Mouse (Mus musculus) cerebellum, adult 2 months (tissue): ENCODE results near the gene A130010J15Rik. TPM values are rescaled to one million over a fixed set of nuclear protein-coding genes. Genes with fewer than 3 reads are reported as not detected.

Source experiments
- DNase-seq, 2 experiments: peaks; one replicate each; pipeline ENCODE4 v3.0.0; 2021
- H3K27ac ChIP-seq: fragments of 200-500 bp; 2 replicates; pipeline ENCODE4 v1.5.1; 2012; ENCODE audit warnings: low read length, control low read depth, inconsistent platforms; ENCODE audit not compliant: insufficient read depth
- H3K27me3 ChIP-seq: fragments of 200-500 bp; 2 replicates; pipeline ENCODE4 v1.6.1; 2012; ENCODE audit warnings: inconsistent platforms, mild to moderate bottlenecking, low read length, moderate library complexity; ENCODE audit not compliant: control insufficient read depth, insufficient read depth
- H3K4me1 ChIP-seq: fragments of 200-500 bp; 2 replicates; pipeline ENCODE4 v1.6.1; 2011; ENCODE audit warnings: low read length; ENCODE audit not compliant: control insufficient read depth, insufficient read depth
- H3K4me3 ChIP-seq: fragments of 200-500 bp; replicated peaks from 2 replicates; pipeline ENCODE3; 2011; ENCODE audit warnings: mild to moderate bottlenecking, low read depth, low read length, control low read depth; ENCODE audit not compliant: insufficient read depth
- CTCF ChIP-seq: fragments of 200-500 bp; IDR thresholded peaks from 2 replicates; pipeline ENCODE4 v1.5.1; 2011; ENCODE audit warnings: low read depth, mild to moderate bottlenecking, control low read depth, low read length, moderate library complexity, borderline replicate concordance; ENCODE audit not compliant: insufficient read depth
- POLR2A ChIP-seq: fragments of 200-500 bp; IDR thresholded peaks from 2 replicates; pipeline ENCODE4 v1.6.1; 2011; ENCODE audit warnings: low read length, control low read depth, borderline replicate concordance; ENCODE audit not compliant: insufficient read depth
- WGBS: fragments of 180-500 bp; shearing (Covaris S2); methylation state at CpG from one replicate; pipeline ENCODE4 v1.1.7; 2018; 5-methylcytosine and 5-hydroxymethylcytosine counted together
- polyA plus RNA-seq: library from polyadenylated mRNA; depleted of rRNA; stranded (reverse); fragments of >200 nt; gene quantifications from 2 replicates; pipeline ENCODE4 v1.2.3, GENCODE M21; 2012; rRNA removed

Gene A130010J15Rik
- polyA plus RNA-seq: 4.0 and 4.3 TPM in 2 replicates

GRCm38 (mm10) chr1:193167746-193168145 lies at the start of gene A130010J15Rik:
Gene A130010J15Rik (plus strand): TSS chr1:193168046.
- Histone ChIP-seq H3K27ac (no peak within 1 kb of the TSS), H3K27me3 (no peaks in the 10 kb centered on the region), H3K4me1 (no peaks in the 10 kb centered on the region; the same call in 1 of the 2 replicates), H3K4me3 (no peak within 1 kb of the TSS)
- TF ChIP-seq POLR2A (no peak), CTCF (no peak)
- 93% methylated on average over 3 of the region's 3 CpGs for WGBS
- no peak for DNase-seq

- TF ChIP-seq CTCF: no peak
- no peak for TF ChIP-seq POLR2A
- Histone ChIP-seq H3K27ac (no peak overlapping the region), H3K4me3 (no peak overlapping the region), H3K4me1 (no peaks in the 10 kb centered on the region), H3K27me3 (no peaks in the 10 kb centered on the region)
- 92% methylated on average over 7 of the region's 7 CpGs for WGBS
- no peak for DNase-seq
Measured at GRCm38 (mm10) chr1:193122793-193123192, 45.1 kb upstream of the A130010J15Rik start.

- Histone ChIP-seq H3K27me3 (no peaks in the 10 kb centered on the region), H3K4me3 (no peak overlapping the region), H3K27ac (no peak overlapping the region), H3K4me1 (no peaks in the 10 kb centered on the region)
- no peak for TF ChIP-seq CTCF
- TF ChIP-seq POLR2A: no peak
- 89% methylated on average over 6 of the region's 6 CpGs for WGBS
- DNase-seq: no peak
Measured at GRCm38 (mm10) chr1:193123290-193123689, 44.6 kb upstream of the A130010J15Rik start.

GRCm38 (mm10) chr1:193125835-193126234 lies 42.0 kb upstream of the A130010J15Rik start:
- H3K27ac ChIP-seq: no peak overlapping the region
- H3K4me1 ChIP-seq: no peaks in the 10 kb centered on the region
- TF ChIP-seq CTCF (no peak), POLR2A (no peak)
- H3K27me3 ChIP-seq: no peaks in the 10 kb centered on the region
- 56% methylated on average over 4 of the region's 4 CpGs for WGBS
- H3K4me3 ChIP-seq: no peak overlapping the region
- no peak for DNase-seq

- Histone ChIP-seq H3K27me3 (no peaks in the 10 kb centered on the region), H3K4me1 (no peaks in the 10 kb centered on the region), H3K27ac (no peak overlapping the region), H3K4me3 (no peak overlapping the region)
- WGBS: 87% methylated on average over 6 of the region's 6 CpGs
- no peak for DNase-seq
- TF ChIP-seq POLR2A: no peak
- TF ChIP-seq CTCF: no peak
Measured at GRCm38 (mm10) chr1:193128055-193128454, 39.8 kb upstream of the A130010J15Rik start.

GRCm38 (mm10) chr1:193129321-193129720 lies 38.5 kb upstream of the A130010J15Rik start:
- WGBS: 19% methylated on average over 5 of the region's 5 CpGs
- TF ChIP-seq CTCF (no peak), POLR2A (no peak)
- DNase-seq: no peak
- Histone ChIP-seq H3K27me3 (no peaks in the 10 kb centered on the region), H3K4me3 (peak overlapping the region; percentile 74), H3K4me1 (no peaks in the 10 kb centered on the region), H3K27ac (no peak overlapping the region)

- Histone ChIP-seq H3K4me3 (peak within 1 kb of the TSS; percentile 74), H3K27ac (0 out of 2 replicates have a peak within 1 kb of the TSS, but pooled peaks have one; percentile 4), H3K4me1 (no peaks in the 10 kb centered on the region), H3K27me3 (no peaks in the 10 kb centered on the region)
- WGBS: under 1% methylated on average over 61 of the region's 61 CpGs
- TF ChIP-seq POLR2A (peak; percentile 76; the same call in 1 of the 2 replicates), CTCF (peak; percentile 91)
- peak; percentile 95 to 97 for DNase-seq
Measured at GRCm38 (mm10) chr1:193129786-193130455, 37.9 kb upstream of the A130010J15Rik start, which contains the start of gene Diexf. Gene Diexf (minus strand): TSS chr1:193130272.

GRCm38 (mm10) chr1:193130456-193130825 lies 37.4 kb upstream of the A130010J15Rik start:
- H3K27ac ChIP-seq: 0 out of 2 replicates have a peak overlapping the region, but pooled peaks have one; percentile 4
- 25% methylated on average over 11 of the region's 11 CpGs for WGBS
- peak overlapping the region; percentile 74 for H3K4me3 ChIP-seq
- H3K27me3 ChIP-seq: no peaks in the 10 kb centered on the region
- no peaks in the 10 kb centered on the region for H3K4me1 ChIP-seq
- DNase-seq: no peak
- no peak for TF ChIP-seq POLR2A
- no peak for TF ChIP-seq CTCF
